In the genomic region with DNA sequence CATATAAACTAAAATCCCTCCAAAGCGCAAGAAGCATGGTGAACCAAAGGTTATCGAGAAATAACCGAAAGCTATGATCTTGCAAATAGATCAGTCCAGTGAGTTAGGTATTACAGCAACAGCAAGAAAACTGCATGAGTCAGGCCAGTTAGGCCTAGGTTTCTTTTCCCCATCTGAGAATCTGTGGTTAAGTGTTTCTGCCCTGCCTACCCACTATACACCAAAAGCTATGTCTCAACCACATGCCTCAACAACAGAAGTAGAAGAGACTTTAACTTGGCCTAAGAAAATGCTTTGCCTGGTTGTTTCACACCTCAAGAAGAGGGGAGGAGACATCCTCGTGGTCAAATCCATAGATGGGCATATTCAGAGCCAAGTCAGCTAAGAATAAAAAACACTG, we compare ENCODE assay signal across 20 mouse cellular contexts.
DNase-seq lines count a peak whose midpoint lies in the region; ATAC-seq and TF ChIP-seq lines count a peak whose summit lies in the region.
"Had no signal": no experiment of that assay in that cellular context is flagged by ENCODE, and none has a peak within 500 bp of the region (broad histone marks: within the 10 kb centered on the region; RNA-seq: fewer than 3 reads in every experiment).

No protein-coding gene starts in this region.

- TF ChIP-seq RAD21 in MEL (IDR thresholded peaks at IDR 0.05; ENCODE audit: low read depth, low read length) = no peak

- WGBS in macrophage (ENCODE audit: missing documents) = 21% methylated on average over 4 of the region's 4 CpGs
- 90% methylated on average over 4 of the region's 4 CpGs for WGBS in heart, adult 2 months
- 92% methylated on average over 4 of the region's 4 CpGs for WGBS in midbrain, embryonic 10.5 days
- WGBS in stomach, postnatal 0 days = 90% methylated on average over 4 of the region's 4 CpGs

- no peaks in the 10 kb centered on the region for H3K9me3 ChIP-seq in MEL (replicated peaks; ENCODE audit: insufficient read depth, low read length)
- no peaks in the 10 kb centered on the region for H3K9me3 ChIP-seq in midbrain, embryonic 10.5 days (replicated peaks)
- H3K9me3 ChIP-seq in stomach, postnatal 0 days (ENCODE audit: control insufficient read depth, low read length) = no peaks in the 10 kb centered on the region
- H3K9me3 ChIP-seq: hindbrain, embryonic 15.5 days; neural tube, embryonic 13.5 days had no signal

- no peak for ATAC-seq in stomach, postnatal 0 days (ENCODE audit: low FRiP score, low TSS enrichment)
- ATAC-seq: forebrain, embryonic 14.5 days; Patski had no signal

- no peaks in the 10 kb centered on the region for H3K27me3 ChIP-seq in MEL (ENCODE audit: control insufficient read depth in 1 of 2, insufficient read depth in 2 of 2, low read length in 2 of 2)
- no peaks in the 10 kb centered on the region for H3K27me3 ChIP-seq in heart, adult 2 months (ENCODE audit: control insufficient read depth, insufficient read depth, low read length)
- no peaks in the 10 kb centered on the region for H3K27me3 ChIP-seq in midbrain, embryonic 10.5 days (ENCODE audit: low read depth, poor library complexity, severe bottlenecking)
- no peaks in the 10 kb centered on the region for H3K27me3 ChIP-seq in stomach, postnatal 0 days (ENCODE audit: control insufficient read depth, insufficient read depth, low read length)
- H3K27me3 ChIP-seq: hindbrain, embryonic 15.5 days; neural tube, embryonic 13.5 days; Patski had no signal

- H3K9ac ChIP-seq in MEL (ENCODE audit: control insufficient read depth, low read depth, low read length, poor library complexity, severe bottlenecking) = no peak overlapping the region
- H3K9ac ChIP-seq in heart, adult 2 months (ENCODE audit: low read depth, low read length) = no peak overlapping the region
- H3K9ac ChIP-seq in stomach, postnatal 0 days (ENCODE audit: low read length) = no peak overlapping the region
- H3K9ac ChIP-seq: hindbrain, embryonic 15.5 days; lung, embryonic 14.5 days; neural tube, embryonic 13.5 days had no signal

- H3K4me2 ChIP-seq in stomach, postnatal 0 days (replicated peaks; ENCODE audit: low read depth) = no peak overlapping the region
- H3K4me2 ChIP-seq: hindbrain, embryonic 15.5 days; lung, embryonic 14.5 days; neural tube, embryonic 13.5 days had no signal

- H3K27ac ChIP-seq in MEL (ENCODE audit: control insufficient read depth, low read depth, low read length) (no peak overlapping the region), macrophage (peak overlapping the region; percentile 85)
- no peak overlapping the region for H3K27ac ChIP-seq in heart, adult 2 months
- no peak overlapping the region for H3K27ac ChIP-seq in midbrain, embryonic 10.5 days (replicated peaks)
- no peak overlapping the region for H3K27ac ChIP-seq in stomach, postnatal 0 days (replicated peaks)
- H3K27ac ChIP-seq: hindbrain, embryonic 15.5 days; left cerebral cortex, adult 2 months; neural tube, embryonic 13.5 days had no signal

- H3K4me1 ChIP-seq in MEL (ENCODE audit: control insufficient read depth in 1 of 2, insufficient read depth in 2 of 2, low read length in 2 of 2) = peaks cover 9 to 12% of the 10 kb centered on the region in 2 experiments; a peak in 3 of 4 replicates
- H3K4me1 ChIP-seq in heart, adult 2 months (ENCODE audit: control insufficient read depth, insufficient read depth, low read length) = peaks cover 2% of the 10 kb centered on the region
- H3K4me1 ChIP-seq in midbrain, embryonic 10.5 days = no peaks in the 10 kb centered on the region
- no peaks in the 10 kb centered on the region for H3K4me1 ChIP-seq in stomach, postnatal 0 days (replicated peaks; ENCODE audit: control insufficient read depth, insufficient read depth)
- H3K4me1 ChIP-seq: hindbrain, embryonic 15.5 days; neural tube, embryonic 13.5 days had no signal

- H3K36me3 ChIP-seq in MEL (ENCODE audit: control insufficient read depth in 1 of 2, insufficient read depth in 2 of 2, low read length in 2 of 2) = peaks cover 0 to 25% of the 10 kb centered on the region in 2 experiments; a peak in 3 of 4 replicates
- no peaks in the 10 kb centered on the region for H3K36me3 ChIP-seq in macrophage (ENCODE audit: inconsistent target)
- H3K36me3 ChIP-seq in heart, adult 2 months (ENCODE audit: control insufficient read depth, insufficient read depth, low read length) = peaks cover 5% of the 10 kb centered on the region
- H3K36me3 ChIP-seq in midbrain, embryonic 10.5 days = no peaks in the 10 kb centered on the region
- no peaks in the 10 kb centered on the region for H3K36me3 ChIP-seq in stomach, postnatal 0 days (ENCODE audit: control insufficient read depth, insufficient read depth, low read length)
- H3K36me3 ChIP-seq: hindbrain, embryonic 15.5 days; neural tube, embryonic 13.5 days had no signal

- TF ChIP-seq EP300 in MEL (IDR thresholded peaks at IDR 0.05; ENCODE audit: low read depth in 1 of 2, low read length in 2 of 2) = no peak
- no peak for TF ChIP-seq EP300 in heart, adult 2 months (IDR thresholded peaks at IDR 0.05; ENCODE audit: insufficient read depth, low read depth, low read length)
- TF ChIP-seq EP300 in stomach, postnatal 0 days (optimal IDR thresholded peaks at IDR 0.05) = no peak

- no peak for TF ChIP-seq CTCF in MEL (IDR thresholded peaks at IDR 0.05 in 2 of 3, conservative IDR thresholded peaks at IDR 0.05 in 1 of 3; ENCODE audit: control insufficient read depth in 1 of 3, insufficient read depth in 1 of 3, low read depth in 2 of 3, low read length in 3 of 3, poor library complexity in 1 of 3, severe bottlenecking in 1 of 3)
- TF ChIP-seq CTCF in heart, adult 2 months (IDR thresholded peaks at IDR 0.05) = no peak
- no peak for TF ChIP-seq CTCF in stomach, postnatal 0 days (IDR thresholded peaks at IDR 0.05; ENCODE audit: low read depth)

- DNase-seq in 3T3-L1 (ENCODE audit: low read depth, low spot score) = peak; percentile 45
- DNase-seq in MEL (ENCODE audit: low read depth, low spot score) = peak; percentile 26
- peak; percentile 56 for DNase-seq in fibroblast of lung, adult 2 months (ENCODE audit: low read depth)
- DNase-seq in heart, adult 2 months = no peak
- no peak for DNase-seq in midbrain, embryonic 10.5 days (ENCODE audit: low spot score)
- no peak for DNase-seq in heart, postnatal 4 days
- DNase-seq in stomach, postnatal 0 days (ENCODE audit: low spot score) = no peak
- DNase-seq: adrenal gland, postnatal 36 days; cerebellum, postnatal 25 days; heart, adult 18-20 months; kidney, adult 11 months; kidney, postnatal 14 days; lung, embryonic 14.5 days; thymus, postnatal 25 days had no signal

- H3K79me2 ChIP-seq in MEL (ENCODE audit: control insufficient read depth, insufficient read depth, low read length, poor library complexity) (peaks cover 12% of the 10 kb centered on the region), macrophage (ENCODE audit: inconsistent target) (peaks cover 97% of the 10 kb centered on the region)
- peaks cover 4% of the 10 kb centered on the region; the same call in 1 of the 2 replicates for H3K79me2 ChIP-seq in heart, adult 2 months (replicated peaks; ENCODE audit: control insufficient read depth, insufficient read depth, low read length)

- no peak overlapping the region for H3K4me3 ChIP-seq in MEL (ENCODE audit: control insufficient read depth in 1 of 2, insufficient read depth in 1 of 2, low read depth in 2 of 2, low read length in 2 of 2)
- H3K4me3 ChIP-seq in macrophage (ENCODE audit: inconsistent target) = no peak overlapping the region
- H3K4me3 ChIP-seq in heart, adult 2 months = no peak overlapping the region
- no peak overlapping the region for H3K4me3 ChIP-seq in midbrain, embryonic 10.5 days
- no peak overlapping the region for H3K4me3 ChIP-seq in stomach, postnatal 0 days (ENCODE audit: low read depth, low read length)
- H3K4me3 ChIP-seq: hindbrain, embryonic 15.5 days; left cerebral cortex, adult 2 months; neural tube, embryonic 13.5 days had no signal

- no peak for TF ChIP-seq POLR2A in MEL (IDR thresholded peaks at IDR 0.05; ENCODE audit: control insufficient read depth in 1 of 2, insufficient read depth in 1 of 2, low read depth in 1 of 2, low read length in 2 of 2, poor library complexity in 1 of 2)
- TF ChIP-seq POLR2A in heart, adult 2 months (IDR thresholded peaks at IDR 0.05; ENCODE audit: insufficient read depth, low read depth, low read length) = no peak

- intact Hi-C loops in heart, adult 2 months (cut with DNase I) = no loop called here

TF ChIP-seq in MEL, 35 proteins besides CTCF, POLR2A, EP300 and RAD21:
- TF ChIP-seq MYB (IDR thresholded peaks at IDR 0.05; ENCODE audit: low read depth, low read length) = no peak
- TF ChIP-seq MAFK (IDR thresholded peaks at IDR 0.05; ENCODE audit: borderline replicate concordance, low read depth, low read length) = no peak
- no peak for TF ChIP-seq MEF2A (IDR thresholded peaks at IDR 0.05; ENCODE audit: extremely low read depth, insufficient replicate concordance, low read depth, low read length, poor library complexity, severe bottlenecking)
- no peak for TF ChIP-seq SIN3A (IDR thresholded peaks at IDR 0.05; ENCODE audit: low read length)
- no peak for TF ChIP-seq POLR2AphosphoS5 (IDR thresholded peaks at IDR 0.05; ENCODE audit: borderline replicate concordance, low read depth, low read length)
- TF ChIP-seq HCFC1 (IDR thresholded peaks at IDR 0.05; ENCODE audit: low read depth, low read length) = no peak
- no peak for TF ChIP-seq MAZ (IDR thresholded peaks at IDR 0.05; ENCODE audit: low read depth, low read length)
- TF ChIP-seq MXI1 (IDR thresholded peaks at IDR 0.05; ENCODE audit: low read depth, low read length) = no peak
TF ChIP-seq in MEL: peak in this region for 0.

Comparison
In these comparisons a context has a peak if more than half of its experiments do, and no peak if none do; other contexts are left out.
1. DNase-seq: peak in 3T3-L1 (single experiment), MEL (single experiment) and fibroblast of lung, adult 2 months (single experiment); none in heart, adult 2 months (0 of 2), midbrain, embryonic 10.5 days (single experiment), heart, postnatal 4 days (single experiment) and stomach, postnatal 0 days (single experiment).